Mouse (Mus musculus): Measurements from ENCODE around the gene Dip2c.

- TF ChIP-seq CTCF (IDR thresholded peaks at IDR 0.05; ENCODE audit: low read depth, low read length) (no peak), EP300 (IDR thresholded peaks at IDR 0.05; ENCODE audit: insufficient read depth, low read depth, low read length) (no peak), POLR2A (IDR thresholded peaks at IDR 0.05; ENCODE audit: insufficient read depth, low read length) (no peak)
Measured at GRCm38 (mm10) chr13:9227078-9227477, 49.2 kb upstream of the Dip2c start.
